Mouse (Mus musculus) embryonic facial prominence, embryonic 12.5 days (tissue): ENCODE results near the gene Brdt. TPM values are rescaled to one million over a fixed set of nuclear protein-coding genes. Genes with fewer than 3 reads are reported as not detected.
A peak's percentile ranks its signal among the peaks of the same experiment; 100 is the strongest.

Experiments
- ATAC-seq: fragments of 200-750 bp; cut with Nextera tagmentation; 2 replicates; pipeline ENCODE4 v1.8.0; 2017; ENCODE audit not compliant: insufficient number of reproducible peaks, insufficient read depth, low FRiP score, low TSS enrichment
- H3K27ac ChIP-seq: fragments of 300-500 bp; sonication (generic); 2 replicates; pipeline ENCODE4 v1.5.1; 2016; ENCODE audit warnings: mild to moderate bottlenecking
- H3K27me3 ChIP-seq: fragments of 300-500 bp; sonication (generic); 2 replicates; pipeline ENCODE4 v1.6.1; 2016; ENCODE audit warnings: mild to moderate bottlenecking, moderate library complexity
- H3K36me3 ChIP-seq: fragments of 300-500 bp; sonication (generic); 2 replicates; pipeline ENCODE4 v1.6.1; 2016; ENCODE audit warnings: mild to moderate bottlenecking
- H3K4me1 ChIP-seq: fragments of 300-500 bp; sonication (generic); 2 replicates; pipeline ENCODE4 v1.6.1; 2016
- H3K4me2 ChIP-seq: fragments of 300-500 bp; sonication (generic); replicated peaks from 2 replicates; pipeline ENCODE4 v1.6.1; 2016; ENCODE audit warnings: mild to moderate bottlenecking, moderate library complexity
- H3K4me3 ChIP-seq: fragments of 300-500 bp; sonication (generic); 2 replicates; pipeline ENCODE4 v1.5.1; 2016; ENCODE audit warnings: mild to moderate bottlenecking
- H3K9ac ChIP-seq: fragments of 300-500 bp; sonication (generic); 2 replicates; pipeline ENCODE4 v1.6.1; 2016; ENCODE audit warnings: mild to moderate bottlenecking, moderate library complexity
- H3K9me3 ChIP-seq: fragments of 300-500 bp; sonication (generic); 2 replicates; pipeline ENCODE4 v1.6.1; 2016; ENCODE audit warnings: mild to moderate bottlenecking, moderate library complexity
- WGBS: fragments of 180-500 bp; shearing (Covaris S2); methylation state at CpG from one replicate; pipeline ENCODE4 v1.1.7; 2016; 5-methylcytosine and 5-hydroxymethylcytosine counted together
- polyA plus RNA-seq: library from polyadenylated mRNA; unstranded; fragments of >200 nt; fragmentation: Nextera tagmentation; extraction: Ambion mirVana; gene quantifications from 2 replicates; pipeline ENCODE4 v1.2.1, GENCODE M21; 2016

The Brdt gene
- polyA plus RNA-seq, 1 experiment from 2014 or later: 4.8 TPM

- no peak overlapping the region for H3K9ac ChIP-seq
- H3K4me1 ChIP-seq: no peaks in the 10 kb centered on the region; the same call in 1 of the 2 replicates
- H3K36me3 ChIP-seq: no peaks in the 10 kb centered on the region
- H3K27ac ChIP-seq: no peak overlapping the region
- H3K4me3 ChIP-seq: no peak overlapping the region
- H3K4me2 ChIP-seq: no peak overlapping the region
- H3K9me3 ChIP-seq: no peaks in the 10 kb centered on the region
- ATAC-seq: no peak
- 80% methylated on average over 2 of the region's 2 CpGs for WGBS
- no peaks in the 10 kb centered on the region for H3K27me3 ChIP-seq
These were observed 58.4 kb downstream of the Brdt start for GRCm38 (mm10) chr5:107389373-107389772.

- H3K36me3 ChIP-seq: no peaks in the 10 kb centered on the region
These were observed 63.5 kb downstream of the Brdt start for GRCm38 (mm10) chr5:107394437-107394836.

GRCm38 (mm10) chr5:107402436-107402835 lies 71.5 kb downstream of the Brdt start, which contains the start of gene Ephx4:
Ephx4 (plus strand) TSS chr5:107402736.
- no peak within 1 kb of the TSS for H3K27ac ChIP-seq
- peaks cover 33% of the 10 kb centered on the region for H3K27me3 ChIP-seq
- WGBS: 13% methylated on average over 5 of the region's 5 CpGs

More at GRCm38 (mm10) chr5:107394437-107394836, 63.5 kb downstream of the Brdt start:
- Histone ChIP-seq H3K4me2 (no peak overlapping the region), H3K27me3 (no peaks in the 10 kb centered on the region), H3K9me3 (0 out of 2 replicates have a peak, but pooled peaks cover 4% of the 10 kb centered on the region), H3K4me1 (no peaks in the 10 kb centered on the region; the same call in 1 of the 2 replicates), H3K9ac (no peak overlapping the region), H3K27ac (no peak overlapping the region), H3K4me3 (no peak overlapping the region)
- whole genome bisulfite sequencing: 52% methylated on average over 2 of the region's 2 CpGs
- no peak for ATAC-seq

GRCm38 (mm10) chr5:107403011-107403946 lies 72.3 kb downstream of the Brdt start:
- Histone ChIP-seq H3K9me3 (0 out of 2 replicates have a peak, but pooled peaks cover 4% of the 10 kb centered on the region), H3K9ac (peak overlapping the region; percentile 60), H3K4me1 (no peaks in the 10 kb centered on the region), H3K4me3 (peak overlapping the region; percentile 61), H3K36me3 (no peaks in the 10 kb centered on the region), H3K27me3 (peaks cover 33% of the 10 kb centered on the region), H3K27ac (no peak overlapping the region), H3K4me2 (peak overlapping the region; percentile 97)
- WGBS: under 1% methylated on average over 69 of the region's 80 CpGs
- ATAC-seq: peak; percentile 64; the same call in 1 of the 2 replicates

More at GRCm38 (mm10) chr5:107402436-107402835, 71.5 kb downstream of the Brdt start, which contains the start of gene Ephx4:
- no peaks in the 10 kb centered on the region for H3K36me3 ChIP-seq
- H3K4me1 ChIP-seq: no peaks in the 10 kb centered on the region
- ATAC-seq: no peak
- peak within 1 kb of the TSS; percentile 60 for H3K9ac ChIP-seq
- H3K4me3 ChIP-seq: peak within 1 kb of the TSS; percentile 61
- 0 out of 2 replicates have a peak, but pooled peaks cover 4% of the 10 kb centered on the region for H3K9me3 ChIP-seq
- peak within 1 kb of the TSS; percentile 97 for H3K4me2 ChIP-seq

- no peaks in the 10 kb centered on the region for H3K36me3 ChIP-seq
- H3K9ac ChIP-seq: peak overlapping the region; percentile 60
- no peak overlapping the region for H3K27ac ChIP-seq
- no peaks in the 10 kb centered on the region for H3K9me3 ChIP-seq
- no peak for ATAC-seq
- H3K4me1 ChIP-seq: no peaks in the 10 kb centered on the region
- WGBS: 31% methylated on average over 12 of the region's 12 CpGs
- peaks cover 33% of the 10 kb centered on the region for H3K27me3 ChIP-seq
- peak overlapping the region; percentile 61 for H3K4me3 ChIP-seq
- H3K4me2 ChIP-seq: peak overlapping the region; percentile 97
These were observed 73.2 kb downstream of the Brdt start for GRCm38 (mm10) chr5:107403947-107404684.

GRCm38 (mm10) chr5:107405361-107405760 lies 74.4 kb downstream of the Brdt start:
- no peak for ATAC-seq
- H3K27me3 ChIP-seq: peaks cover 33% of the 10 kb centered on the region
- no peak overlapping the region for H3K4me2 ChIP-seq
- no peaks in the 10 kb centered on the region for H3K4me1 ChIP-seq
- 80% methylated on average over 4 of the region's 4 CpGs for WGBS
- H3K4me3 ChIP-seq: no peak overlapping the region
- no peaks in the 10 kb centered on the region for H3K36me3 ChIP-seq
- H3K9me3 ChIP-seq: no peaks in the 10 kb centered on the region
- H3K27ac ChIP-seq: no peak overlapping the region
- no peak overlapping the region for H3K9ac ChIP-seq

- Histone ChIP-seq H3K36me3 (no peaks in the 10 kb centered on the region), H3K27ac (no peak overlapping the region), H3K9me3 (no peaks in the 10 kb centered on the region), H3K4me2 (no peak overlapping the region), H3K27me3 (peaks cover 1% of the 10 kb centered on the region), H3K4me3 (no peak overlapping the region), H3K9ac (no peak overlapping the region), H3K4me1 (peaks cover 3% of the 10 kb centered on the region; the same call in 1 of the 2 replicates)
- WGBS: 90% methylated on average over 1 of the region's 1 CpGs
- no peak for ATAC-seq
These were observed 79.3 kb downstream of the Brdt start for GRCm38 (mm10) chr5:107410305-107410704.

- no peak overlapping the region for H3K4me3 ChIP-seq
- peaks cover 3% of the 10 kb centered on the region; the same call in 1 of the 2 replicates for H3K4me1 ChIP-seq
- WGBS: 19% methylated on average over 4 of the region's 4 CpGs
- no peaks in the 10 kb centered on the region for H3K9me3 ChIP-seq
- no peak overlapping the region for H3K9ac ChIP-seq
- no peak overlapping the region for H3K27ac ChIP-seq
- no peaks in the 10 kb centered on the region for H3K36me3 ChIP-seq
- no peak overlapping the region for H3K4me2 ChIP-seq
- ATAC-seq: no peak
- no peaks in the 10 kb centered on the region for H3K27me3 ChIP-seq
These were observed 80.4 kb downstream of the Brdt start for GRCm38 (mm10) chr5:107411326-107411725.

GRCm38 (mm10) chr5:107412285-107412684 lies 81.3 kb downstream of the Brdt start:
- H3K36me3 ChIP-seq: no peaks in the 10 kb centered on the region
- 74% methylated on average over 2 of the region's 2 CpGs for WGBS
- H3K4me1 ChIP-seq: peaks cover 3% of the 10 kb centered on the region; the same call in 1 of the 2 replicates
- no peak overlapping the region for H3K27ac ChIP-seq
- no peak overlapping the region for H3K4me3 ChIP-seq
- H3K27me3 ChIP-seq: no peaks in the 10 kb centered on the region
- no peak overlapping the region for H3K4me2 ChIP-seq
- ATAC-seq: no peak
- no peaks in the 10 kb centered on the region for H3K9me3 ChIP-seq
- no peak overlapping the region for H3K9ac ChIP-seq

GRCm38 (mm10) chr5:107415098-107415497 lies 84.1 kb downstream of the Brdt start:
- no peak for ATAC-seq
- H3K27me3 ChIP-seq: no peaks in the 10 kb centered on the region
- H3K36me3 ChIP-seq: no peaks in the 10 kb centered on the region
- H3K9ac ChIP-seq: no peak overlapping the region
- H3K4me1 ChIP-seq: peaks cover 3% of the 10 kb centered on the region; the same call in 1 of the 2 replicates
- WGBS: 70% methylated on average over 2 of the region's 2 CpGs
- H3K27ac ChIP-seq: no peak overlapping the region
- H3K9me3 ChIP-seq: no peaks in the 10 kb centered on the region
- H3K4me3 ChIP-seq: no peak overlapping the region
- H3K4me2 ChIP-seq: no peak overlapping the region

GRCm38 (mm10) chr5:107421676-107422075 lies 90.7 kb downstream of the Brdt start:
- ATAC-seq: no peak
- Histone ChIP-seq H3K4me3 (no peak overlapping the region), H3K36me3 (no peaks in the 10 kb centered on the region), H3K27me3 (no peaks in the 10 kb centered on the region), H3K27ac (no peak overlapping the region), H3K4me2 (no peak overlapping the region), H3K9ac (no peak overlapping the region), H3K4me1 (no peaks in the 10 kb centered on the region), H3K9me3 (no peaks in the 10 kb centered on the region)
- WGBS: 40% methylated on average over 1 of the region's 1 CpGs
